Mouse (Mus musculus) T-helper 2 cell (primary cell): ENCODE results near the gene Dctn2.

ENCODE experiments used
- in situ Hi-C: fragments of 300-600 bp; cut with MboI, MseI; formaldehyde crosslinking; loops from one replicate; pipeline ENCODE4 v1.15.1; 2025; ENCODE audit warnings: high pct_unique_total_duplicates

Gene Dctn2

DNA sequence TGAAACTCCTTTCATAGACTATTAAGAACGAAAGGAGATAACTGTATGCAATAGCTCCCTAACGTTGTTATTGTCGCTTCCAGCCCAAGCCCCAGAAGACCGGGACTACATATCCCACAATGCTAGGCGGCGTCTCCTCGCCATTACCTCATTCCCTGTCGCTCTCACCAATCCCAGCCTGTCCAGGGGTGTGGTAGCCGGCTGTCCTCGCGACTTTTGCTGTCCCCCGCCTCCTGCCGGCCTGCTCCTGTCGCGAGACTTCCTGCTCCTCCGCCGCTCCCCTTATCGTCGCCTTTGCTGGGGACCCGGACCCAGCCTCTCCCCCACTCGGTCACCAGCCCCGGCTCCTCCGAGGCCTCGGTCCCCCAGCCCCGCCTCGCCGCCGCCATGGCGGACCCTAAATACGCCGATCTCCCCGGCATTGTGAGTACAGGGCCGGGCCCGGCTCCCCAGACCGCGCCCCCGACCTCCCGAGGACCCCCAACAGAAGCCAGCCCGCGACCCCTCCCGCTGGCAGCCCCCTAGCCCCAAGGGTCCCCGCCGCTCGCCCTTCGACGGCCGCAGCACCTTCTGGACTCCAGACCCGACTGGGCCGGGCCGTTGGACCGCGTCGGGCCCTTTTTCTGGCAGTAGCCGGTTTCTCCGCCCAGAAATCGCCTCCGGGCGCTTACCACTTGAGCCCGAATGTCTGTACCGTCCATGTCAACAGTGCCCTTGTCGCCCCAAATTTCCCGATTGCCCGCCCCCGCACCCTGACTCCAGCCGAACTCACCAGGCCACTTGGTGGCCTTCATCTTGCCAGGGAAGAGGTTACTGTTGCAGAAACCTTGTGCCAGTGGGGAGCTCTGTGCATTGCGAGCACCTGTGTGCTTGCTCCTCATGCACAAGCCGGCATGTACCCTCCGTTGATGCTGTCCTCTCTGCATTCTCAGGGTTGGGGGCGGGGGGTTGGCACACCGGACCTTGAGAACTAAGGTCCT is at the start of gene Dctn2:
Gene Dctn2 (plus strand): TSS at position 257 of the 980 bp plus-strand sequence.
- in situ Hi-C loops = no loop called here

DNA sequence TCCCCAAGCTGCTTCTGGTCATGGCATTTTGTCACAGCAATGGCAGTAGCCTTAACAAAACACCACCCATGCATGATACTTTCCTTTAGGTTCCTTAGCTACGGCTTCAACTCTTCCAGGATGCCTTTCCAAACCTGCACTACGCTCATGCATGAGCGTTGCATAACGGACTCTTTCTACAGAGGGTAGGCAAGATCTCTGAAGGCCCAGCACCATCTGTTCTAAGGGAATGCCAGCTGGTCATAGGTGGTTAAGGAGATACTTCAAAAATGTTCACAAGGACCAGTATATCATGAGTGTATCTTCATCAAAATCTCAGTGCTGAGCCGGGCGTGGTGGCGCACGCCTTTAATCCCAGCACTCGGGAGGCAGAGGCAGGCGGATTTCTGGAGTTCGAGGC is 49.7 kb upstream of the Dctn2 start:
- in situ Hi-C loops = no loop called here

DNA sequence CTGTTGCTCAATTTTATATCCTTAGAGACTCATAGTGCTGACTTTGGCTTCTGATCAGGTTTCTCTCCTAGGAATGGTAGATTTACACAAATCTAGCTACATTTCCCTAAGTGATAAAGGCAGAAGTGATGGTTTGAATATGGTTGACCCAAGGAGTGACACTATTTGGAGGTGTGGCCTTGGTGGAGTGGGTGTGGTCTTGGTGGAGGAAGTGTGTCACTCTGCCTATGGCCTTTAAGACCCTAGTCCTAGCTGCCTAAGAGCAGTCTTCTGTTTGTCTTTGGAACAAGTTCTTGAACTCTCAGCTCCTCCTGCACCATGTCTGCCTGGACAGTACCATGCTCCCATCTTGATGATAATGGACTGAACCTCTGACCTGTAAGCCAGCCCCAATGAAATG is 49.0 kb upstream of the Dctn2 start:
- in situ Hi-C loops = no loop called here

DNA sequence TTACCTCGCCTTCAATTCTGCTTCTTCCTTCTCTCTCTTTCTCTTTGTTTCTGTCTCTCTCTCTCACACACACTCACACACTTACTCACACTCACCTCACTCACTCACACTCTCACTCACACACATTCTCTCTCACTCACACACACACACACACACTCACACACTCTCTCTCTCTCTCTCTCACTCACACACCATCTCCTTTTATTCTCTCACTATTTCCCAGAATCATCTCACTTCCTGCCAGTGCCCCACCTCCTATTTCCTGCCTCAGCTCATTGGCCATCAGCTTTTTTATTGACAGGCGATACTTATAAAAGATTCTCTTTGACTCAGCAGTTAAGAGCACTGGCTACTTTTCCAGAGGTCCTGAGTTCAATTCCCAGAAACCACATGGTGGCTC is 47.8 kb upstream of the Dctn2 start:
- in situ Hi-C loops = no loop called here

DNA sequence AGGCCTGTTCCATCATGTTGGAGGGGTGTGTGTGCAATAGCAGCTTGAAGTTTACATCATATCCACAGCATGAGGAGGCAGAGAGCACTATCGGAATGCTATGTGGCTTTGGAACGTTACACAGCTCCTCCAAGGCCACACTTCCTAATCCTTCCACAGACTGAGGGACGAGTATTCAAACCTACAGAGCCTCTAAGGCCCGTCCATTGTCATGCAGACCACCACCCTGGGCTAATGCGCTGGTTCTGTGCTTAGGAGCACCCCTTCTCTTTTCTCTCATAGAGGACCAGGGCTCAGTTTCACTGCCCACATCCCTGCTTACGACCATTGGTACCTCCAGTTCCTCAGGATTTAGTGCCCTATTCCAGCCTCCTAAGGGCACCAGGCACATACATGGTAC is 41.0 kb upstream of the Dctn2 start:
- in situ Hi-C loops = no loop called here

DNA sequence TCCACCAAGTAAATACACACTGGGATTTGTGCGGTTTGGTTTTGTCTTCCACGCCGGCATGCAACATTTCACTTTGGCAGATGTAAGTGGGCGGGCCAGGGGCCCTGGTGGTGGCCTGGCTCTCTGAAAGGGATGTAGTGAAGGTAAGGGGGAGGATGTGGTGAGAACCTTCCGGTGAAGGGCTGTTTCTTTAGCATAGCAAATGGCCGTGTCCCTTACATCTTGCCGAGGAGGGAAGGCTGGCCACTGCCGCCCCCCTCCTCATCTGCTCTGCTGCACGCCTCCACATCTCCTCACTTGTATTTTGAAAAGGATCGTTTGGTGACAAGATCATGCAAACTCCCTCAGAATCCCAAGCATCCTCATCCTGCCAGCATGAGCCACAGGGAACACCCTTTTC is 40.4 kb upstream of the Dctn2 start:
- in situ Hi-C loops = no loop called here

DNA sequence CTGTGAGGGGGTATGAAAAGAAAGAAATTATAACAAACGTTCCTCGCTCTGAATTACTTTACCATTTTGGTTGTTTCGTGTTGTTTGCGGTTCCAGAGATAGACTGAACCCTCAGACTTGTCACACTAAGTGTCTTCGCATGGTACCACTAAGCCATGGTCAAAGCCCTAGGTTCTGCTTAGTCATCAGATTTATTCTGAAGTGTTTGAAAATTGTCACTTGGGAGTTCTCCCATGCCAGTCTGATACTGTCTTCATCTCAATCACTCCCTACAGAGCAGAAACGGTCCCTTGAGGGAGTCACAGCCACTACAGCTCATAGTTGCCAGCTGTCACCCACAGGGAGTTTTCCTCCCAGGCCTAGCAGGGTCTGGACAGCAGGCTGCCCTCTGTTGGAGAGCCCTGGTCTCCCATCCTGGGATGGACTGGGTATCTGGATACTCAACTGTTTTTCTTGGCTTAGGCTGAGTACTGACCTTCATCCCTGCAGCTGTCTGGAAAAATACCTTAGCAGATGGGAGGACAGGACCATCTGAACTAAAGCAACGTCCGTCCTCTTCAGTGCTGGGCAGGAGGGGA is 39.8 kb upstream of the Dctn2 start:
- in situ Hi-C loops = no loop called here

DNA sequence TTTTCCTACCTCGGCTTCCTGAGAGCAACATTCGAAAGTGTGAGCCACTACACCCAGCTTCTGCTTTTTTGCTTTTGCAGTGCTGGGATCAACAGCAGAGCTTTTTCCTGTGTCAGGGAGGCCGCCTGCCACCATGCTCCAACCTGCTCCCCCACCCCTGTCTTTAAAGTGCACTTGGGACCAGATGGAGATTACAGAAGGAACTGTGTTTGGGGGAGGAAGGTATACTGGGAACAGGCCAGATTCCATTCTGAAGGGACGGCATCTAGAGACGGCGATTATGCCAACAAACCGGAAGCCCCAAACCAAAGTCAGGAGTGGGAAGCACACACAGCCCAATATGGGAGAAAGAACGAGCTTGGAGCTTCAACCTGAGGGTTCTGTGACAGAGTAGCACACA is 39.0 kb upstream of the Dctn2 start:
- in situ Hi-C loops = no loop called here

DNA sequence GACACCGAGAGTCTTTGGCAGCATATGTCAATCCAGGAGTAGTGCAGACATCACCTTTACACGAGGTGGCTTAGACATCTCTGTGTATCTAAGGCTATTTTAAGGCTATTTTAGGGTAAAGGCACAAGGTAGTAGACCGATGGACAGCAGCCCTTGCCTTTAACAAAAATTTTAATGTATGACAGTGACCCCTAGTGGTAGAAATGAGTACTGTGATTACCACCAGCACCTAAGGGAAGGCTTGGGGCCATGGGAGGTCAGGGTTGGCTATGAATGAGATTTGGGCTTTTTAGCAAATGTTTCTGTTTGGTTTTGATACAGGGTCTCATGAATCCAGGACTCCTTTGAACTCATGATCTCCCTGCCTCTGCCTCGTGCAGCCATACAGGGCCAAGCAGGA is 37.3 kb upstream of the Dctn2 start:
- in situ Hi-C loops = no loop called here

DNA sequence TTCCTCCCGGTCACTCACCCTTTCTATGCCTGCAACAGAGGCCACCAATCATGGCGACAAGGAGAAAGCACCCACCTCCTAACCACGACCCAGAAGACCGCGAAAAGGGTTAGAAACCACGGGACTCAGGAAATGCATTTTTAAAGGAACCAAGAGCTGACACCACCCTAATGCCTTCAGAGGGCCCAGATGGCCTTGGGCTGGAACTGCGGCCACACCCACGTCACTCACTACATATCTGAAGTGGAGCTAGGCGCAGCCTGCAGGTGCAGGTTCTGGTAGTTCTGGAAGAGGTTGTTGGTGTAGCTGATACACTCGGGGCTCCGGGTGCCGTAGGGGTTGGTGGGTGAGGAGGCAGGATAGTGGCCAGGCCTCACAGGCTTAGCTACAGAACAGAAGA is 35.5 kb upstream of the Dctn2 start:
- in situ Hi-C loops = no loop called here

DNA sequence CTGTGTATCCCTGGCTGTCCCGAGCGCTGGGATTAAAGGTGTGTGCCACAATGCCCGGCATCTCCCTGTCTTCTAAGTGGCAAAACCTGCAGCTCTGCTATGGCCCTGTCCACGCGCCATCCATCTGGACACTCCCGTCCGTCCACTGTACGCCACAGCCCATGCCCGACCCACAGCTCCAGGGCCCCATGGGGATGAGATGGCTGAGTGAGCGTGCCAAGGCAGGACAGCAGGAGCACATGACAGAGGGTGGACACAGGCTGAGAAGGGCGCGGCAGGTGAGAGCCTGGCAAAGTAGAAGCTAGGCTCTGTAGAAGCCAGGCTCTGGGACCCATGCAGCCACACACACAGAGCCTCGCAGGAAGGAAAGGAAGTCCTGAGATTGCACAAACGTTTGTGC is 34.4 kb upstream of the Dctn2 start:
- in situ Hi-C loops = no loop called here

DNA sequence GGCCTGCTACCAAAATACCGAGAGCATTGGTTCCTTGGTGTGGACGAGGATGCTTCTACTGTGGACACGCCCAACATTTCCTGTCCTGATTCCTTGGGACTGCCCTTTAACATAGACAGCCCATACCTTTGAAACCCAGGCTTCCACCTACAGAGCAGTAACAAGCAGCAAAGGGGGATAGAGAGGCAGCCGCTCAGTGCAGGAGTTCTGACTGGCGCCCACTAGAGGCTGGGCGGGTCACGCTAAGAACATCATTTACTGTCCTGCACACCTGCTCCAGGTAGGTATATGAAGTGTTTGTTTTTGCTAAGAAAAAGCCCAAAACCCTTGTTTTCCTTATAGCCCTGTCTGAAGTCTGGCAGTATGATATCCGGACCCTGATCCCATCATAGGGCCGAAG is 33.0 kb upstream of the Dctn2 start:
- in situ Hi-C loops = no loop called here

DNA sequence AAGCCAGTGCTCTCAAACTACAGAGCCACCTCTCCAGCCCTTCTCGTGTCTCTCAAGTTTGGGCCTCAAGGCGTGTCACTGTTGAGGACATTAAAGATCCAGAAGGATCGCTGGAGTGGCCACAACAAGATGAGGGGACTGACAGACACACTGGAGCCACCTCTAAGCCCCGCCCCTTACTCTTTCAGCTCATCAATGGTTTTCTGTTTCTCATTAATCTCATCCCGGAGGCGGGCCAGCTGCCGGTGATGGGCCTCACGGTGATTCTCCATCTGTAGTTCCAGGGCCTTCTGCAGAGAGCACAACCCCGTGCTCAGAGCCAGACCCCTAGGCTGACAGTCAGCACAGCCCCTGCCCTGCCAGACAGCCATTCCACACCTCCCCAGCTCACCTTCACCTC is 29.6 kb upstream of the Dctn2 start:
- in situ Hi-C loops = no loop called here

DNA sequence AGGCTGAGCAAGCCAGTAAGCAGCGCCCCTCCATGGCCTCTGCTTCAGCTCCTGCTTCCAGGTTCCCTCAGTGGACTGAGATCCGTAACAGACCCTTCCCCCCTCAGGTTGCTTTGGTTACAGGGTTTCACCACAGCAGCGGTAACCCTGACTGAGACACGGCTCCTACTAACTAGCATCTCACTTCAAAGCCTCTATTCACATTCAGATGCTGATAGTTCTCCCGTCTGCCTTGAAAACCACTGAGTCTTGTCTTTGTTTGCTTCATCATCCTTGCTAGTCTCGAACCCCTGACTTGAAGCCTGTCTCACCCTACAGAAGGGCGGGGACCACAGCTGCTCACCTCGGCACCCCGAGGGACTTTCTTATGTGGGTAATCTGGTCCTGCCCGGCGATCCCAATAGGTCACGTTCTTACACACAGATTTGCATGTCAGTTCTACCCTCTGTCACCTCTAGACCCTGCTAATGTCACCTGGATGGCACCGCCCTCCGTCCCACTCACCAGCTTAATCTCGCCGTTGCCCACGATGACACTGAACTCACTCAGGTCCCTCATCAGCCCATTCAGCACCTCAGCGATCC is 27.8 kb upstream of the Dctn2 start:
- in situ Hi-C loops = no loop called here

DNA sequence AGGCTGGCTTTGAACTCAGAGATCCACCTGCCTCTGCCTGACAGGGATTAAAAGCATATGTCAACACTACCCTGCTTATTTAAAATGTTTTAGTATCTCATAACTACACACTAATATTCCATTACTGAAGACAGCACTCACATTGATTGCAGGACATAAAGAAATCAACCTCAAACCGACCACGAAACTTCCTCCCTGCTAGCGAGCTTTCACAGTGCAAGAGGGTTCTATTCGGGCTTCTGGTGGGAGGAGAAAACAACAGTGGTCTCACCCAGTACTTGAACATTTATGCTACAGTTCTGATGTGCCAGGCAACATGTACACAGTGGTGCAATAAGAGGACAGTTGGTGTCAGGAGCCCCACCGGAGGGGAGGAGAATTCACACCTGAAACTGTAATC is 15.4 kb upstream of the Dctn2 start:
- in situ Hi-C loops = no loop called here

DNA sequence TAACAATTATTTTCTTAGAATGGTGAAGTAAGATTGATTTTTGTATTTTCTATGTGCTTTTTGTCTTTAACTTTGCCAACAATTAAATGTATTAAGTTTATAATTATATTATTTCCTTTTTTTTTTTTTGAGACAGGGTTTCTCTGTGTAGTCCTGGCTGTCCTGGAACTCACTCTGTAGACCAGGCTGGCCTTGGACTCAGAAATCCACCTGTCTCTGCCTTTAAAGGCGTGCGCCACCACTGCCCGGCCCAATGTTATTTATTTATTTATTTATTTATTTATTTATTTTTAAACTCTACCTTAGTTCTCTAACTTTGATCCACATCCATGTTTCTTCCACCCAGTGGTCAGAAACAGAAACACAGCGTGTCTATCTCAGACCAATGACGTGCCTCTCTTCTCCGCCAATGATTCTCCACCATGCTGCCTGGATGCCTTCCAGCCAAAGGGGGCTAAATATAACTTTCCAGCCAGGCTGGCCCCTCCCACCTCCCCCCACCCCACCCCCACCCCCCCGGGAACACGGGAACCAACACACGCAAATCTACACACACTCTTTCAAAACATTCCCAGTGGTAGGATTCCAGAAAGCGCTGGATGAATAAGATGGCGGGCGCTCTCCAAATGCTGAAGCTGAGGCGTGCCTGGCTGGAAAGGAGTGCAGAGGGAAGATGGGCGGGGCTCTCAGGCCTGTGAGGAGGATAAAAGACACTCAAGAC is 10.4 kb upstream of the Dctn2 start:
- in situ Hi-C loops = no loop called here

DNA sequence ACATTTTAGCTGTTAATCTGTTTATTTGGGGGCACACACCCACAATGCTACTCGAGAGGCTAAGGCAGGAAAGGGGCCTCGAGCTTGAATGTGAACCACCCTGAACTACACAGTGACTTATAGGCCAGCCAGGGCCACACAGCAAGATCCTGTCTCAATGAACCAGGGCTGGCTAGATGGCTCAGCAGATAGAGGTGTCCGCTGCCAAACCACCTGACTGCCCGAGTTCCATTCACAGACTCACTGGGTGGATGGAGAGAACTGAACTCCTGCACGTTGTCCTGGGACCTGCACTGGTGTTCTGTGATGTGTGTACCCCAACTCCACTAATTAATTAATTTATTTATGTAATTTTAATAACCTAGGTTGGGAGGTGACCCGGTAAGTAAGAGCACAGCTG is 8.4 kb upstream of the Dctn2 start:
- in situ Hi-C loops = no loop called here

DNA sequence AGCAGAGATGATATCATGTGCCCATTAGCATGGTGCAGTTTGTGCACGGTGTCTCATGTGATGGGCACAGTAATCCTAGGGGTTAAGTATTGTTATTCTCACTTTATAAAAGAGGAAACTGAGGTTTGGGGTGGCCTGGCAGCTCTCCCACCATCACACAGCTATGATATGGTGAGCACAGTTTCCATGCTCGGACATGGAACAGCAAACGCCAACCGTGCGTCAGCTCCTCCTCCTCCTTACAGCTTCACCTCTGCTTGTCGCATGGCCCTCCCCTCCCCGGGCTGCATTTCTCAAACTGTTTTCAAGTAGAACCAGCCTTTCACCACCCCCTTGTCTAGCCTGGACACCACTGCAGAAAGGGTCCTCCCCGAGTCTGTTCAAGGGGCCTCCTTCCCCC is 7.7 kb upstream of the Dctn2 start:
- in situ Hi-C loops = no loop called here

DNA sequence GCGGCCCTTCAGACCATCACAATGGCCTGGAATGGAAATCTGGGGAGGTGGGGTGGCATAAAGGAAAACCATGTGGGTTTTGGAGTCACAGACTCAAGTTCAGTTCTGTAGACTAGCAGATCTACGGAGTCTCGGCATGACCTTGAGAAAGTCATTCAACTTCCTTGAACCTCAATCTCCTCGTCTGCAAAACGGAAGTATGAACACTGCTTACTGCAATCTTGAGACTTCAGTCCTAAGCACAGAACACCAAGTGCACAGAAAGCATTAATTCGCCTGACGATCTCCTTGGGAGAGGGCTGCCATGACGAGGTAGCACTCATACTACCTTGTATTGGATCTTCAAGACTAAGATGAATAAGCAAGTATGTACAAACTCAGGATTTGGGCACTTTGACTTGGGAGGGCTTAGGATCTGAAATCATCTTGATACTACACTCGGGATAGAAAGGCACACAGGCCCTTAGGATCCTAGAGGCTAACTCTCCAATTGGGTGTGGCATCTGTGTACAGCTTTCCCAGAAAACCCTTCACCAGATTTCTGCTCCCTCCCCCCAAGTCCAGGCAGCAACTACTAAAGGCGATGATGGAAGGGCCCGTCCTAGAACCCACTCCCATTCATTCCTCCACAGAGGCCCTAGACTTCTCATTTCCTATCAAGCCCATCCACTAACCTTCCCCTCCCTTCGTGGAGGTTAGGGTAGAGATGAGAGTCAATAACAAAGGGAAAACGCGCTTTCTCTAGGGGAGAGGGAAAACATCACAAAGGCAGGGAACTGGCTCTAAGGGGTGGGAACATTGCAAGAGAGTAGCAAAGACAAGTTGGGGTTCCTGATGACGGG is 4.2 kb upstream of the Dctn2 start:
- in situ Hi-C loops = no loop called here

DNA sequence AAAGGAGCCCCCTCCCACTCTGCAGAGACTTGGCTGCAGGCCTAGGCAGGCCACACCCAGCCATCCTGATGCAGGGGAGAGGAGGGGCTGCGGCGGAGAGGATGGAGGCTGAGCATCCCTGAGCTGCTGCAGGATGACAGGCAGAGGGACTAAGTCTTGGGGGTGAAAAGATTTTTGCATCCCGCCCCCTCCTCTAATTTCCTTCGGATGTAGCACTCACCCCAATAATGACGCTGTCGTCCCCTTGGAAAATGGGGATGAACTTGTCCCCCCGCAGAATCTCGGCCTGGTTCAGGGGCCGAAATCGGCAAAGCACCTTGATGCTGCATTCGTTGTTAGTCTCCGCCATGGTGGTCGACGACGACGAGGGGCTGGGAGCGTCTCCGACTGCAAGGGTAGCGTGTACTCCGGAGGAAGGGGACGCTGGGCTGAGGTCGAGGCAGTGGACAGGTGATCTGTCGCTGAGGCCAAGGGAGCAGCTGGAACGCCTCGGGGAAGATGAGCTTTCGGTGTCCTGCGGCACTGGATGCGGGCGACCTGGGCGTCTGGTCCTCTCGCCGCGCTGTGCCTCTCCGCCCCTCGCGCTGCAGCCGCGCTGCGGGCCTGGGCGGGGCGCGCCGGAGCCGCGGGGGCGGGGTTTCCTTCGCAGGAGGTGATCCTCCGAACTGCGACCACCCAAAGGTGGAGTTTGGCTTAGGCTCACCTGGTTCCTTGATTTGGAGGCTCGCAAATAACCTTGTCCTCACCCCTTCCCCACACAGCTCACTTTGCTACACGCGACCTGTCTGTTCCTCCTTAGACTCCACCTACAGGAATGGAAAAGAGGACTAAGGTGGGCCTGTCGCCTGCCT is 3.4 kb upstream of the Dctn2 start, which contains the start of gene Kif5a:
Gene Kif5a (minus strand): TSS at position 801 of the 851 bp plus-strand sequence.
- in situ Hi-C loops = no loop called here
